Mouse (Mus musculus) thymus, postnatal 36 days (tissue): Measurements from ENCODE around the gene Mxra7.

Experiments used
- DNase-seq, 2 experiments: peaks; one replicate each; pipeline ENCODE4 v3.0.0; 2022; ENCODE audit warnings: mixed read lengths in 2 of 2

Mxra7 gene

DNA sequence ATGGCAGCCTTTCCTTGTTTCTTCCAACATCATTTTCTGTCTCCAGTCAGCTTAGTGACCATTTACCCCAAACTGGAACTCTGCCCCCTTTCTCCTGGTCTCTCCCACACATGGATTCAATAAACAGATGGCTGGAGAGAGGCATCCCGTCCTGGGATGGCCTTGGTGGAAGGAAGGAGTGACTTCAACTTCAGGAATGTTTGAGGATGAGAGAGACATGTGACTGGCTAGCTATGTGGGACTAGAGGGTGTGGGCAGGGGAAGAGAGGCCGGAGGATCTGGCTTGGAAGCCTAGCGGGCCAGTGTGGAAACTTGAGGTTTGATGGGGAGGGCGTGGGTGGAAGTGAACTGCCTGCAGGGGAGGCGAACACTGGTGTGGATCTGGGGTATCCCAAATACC lies 11.1 kb downstream of the Mxra7 start:
- no peak for DNase-seq

- DNase-seq = no peak
These were observed 12.9 kb downstream of the Mxra7 start for GRCm38 (mm10) chr11:116814884-116815415.

DNA sequence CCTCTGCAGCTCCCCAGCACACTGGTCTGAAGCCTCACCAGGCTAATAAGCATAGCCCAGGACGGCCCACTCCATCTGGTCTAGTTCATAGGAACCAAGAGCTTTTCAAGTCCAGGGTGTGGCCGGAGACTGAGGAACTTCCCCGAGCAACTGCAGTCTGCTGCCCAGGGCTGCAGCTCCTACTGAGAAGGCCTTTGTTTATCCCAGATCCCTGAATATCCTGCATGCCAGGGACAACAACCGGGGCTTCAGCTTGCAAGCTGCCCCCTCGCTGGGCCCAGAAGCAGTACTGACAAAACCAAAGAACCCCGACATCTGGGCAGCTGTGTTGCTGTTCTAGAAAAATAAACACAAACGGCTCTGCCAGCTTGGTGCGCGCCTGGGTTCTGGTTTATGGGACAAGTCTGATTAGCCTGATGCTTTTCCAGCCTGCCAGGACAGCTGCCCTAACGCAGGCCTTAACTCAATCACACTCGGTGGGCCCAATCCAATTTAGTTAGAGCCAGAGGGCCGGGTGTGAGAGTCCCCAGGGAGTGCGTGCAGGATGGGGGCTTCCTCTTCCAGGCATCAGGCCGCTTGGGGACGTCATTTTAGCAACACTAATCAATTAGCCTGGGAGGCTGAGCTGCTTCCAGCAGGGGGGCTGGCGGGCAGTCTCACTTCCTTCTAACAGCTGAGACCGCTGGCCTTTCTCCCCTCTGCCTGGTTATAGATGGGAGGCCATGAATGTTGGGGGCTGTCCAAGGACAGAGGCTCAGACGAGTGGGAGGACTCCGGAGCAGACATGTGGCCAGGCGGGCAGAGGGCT lies 13.6 kb downstream of the Mxra7 start:
- DNase-seq = no peak

- no peak for DNase-seq
These were observed 14.2 kb downstream of the Mxra7 start for GRCm38 (mm10) chr11:116813610-116814009.

GRCm38 (mm10) chr11:116812793-116813529 lies 14.9 kb downstream of the Mxra7 start:
- DNase-seq = no peak

- DNase-seq = peak; percentile 48 to 65
These were observed 16.6 kb downstream of the Mxra7 start for GRCm38 (mm10) chr11:116810983-116811901.

GRCm38 (mm10) chr11:116810528-116810927 lies 17.3 kb downstream of the Mxra7 start:
- DNase-seq = no peak

DNA sequence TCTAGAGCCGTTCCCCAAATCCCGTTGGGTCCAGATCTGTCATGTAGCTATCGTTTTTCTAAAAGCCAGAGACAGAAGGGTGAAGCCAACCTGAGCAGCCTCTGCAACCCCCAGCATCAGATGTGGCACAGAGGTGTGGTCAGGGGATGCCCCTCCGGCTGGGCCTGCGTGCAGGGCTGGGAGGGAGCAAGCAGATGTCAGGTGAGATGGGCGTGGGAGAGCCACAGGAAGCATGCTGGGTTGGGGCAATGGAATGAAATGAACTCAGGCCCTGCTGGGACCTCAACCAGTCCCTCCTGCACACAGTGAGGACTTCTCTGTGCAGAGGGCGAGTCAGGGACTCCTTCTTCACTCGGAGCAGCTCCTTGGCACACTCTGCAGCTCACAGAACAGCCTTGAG lies 18.3 kb downstream of the Mxra7 start:
- no peak for DNase-seq

DNA sequence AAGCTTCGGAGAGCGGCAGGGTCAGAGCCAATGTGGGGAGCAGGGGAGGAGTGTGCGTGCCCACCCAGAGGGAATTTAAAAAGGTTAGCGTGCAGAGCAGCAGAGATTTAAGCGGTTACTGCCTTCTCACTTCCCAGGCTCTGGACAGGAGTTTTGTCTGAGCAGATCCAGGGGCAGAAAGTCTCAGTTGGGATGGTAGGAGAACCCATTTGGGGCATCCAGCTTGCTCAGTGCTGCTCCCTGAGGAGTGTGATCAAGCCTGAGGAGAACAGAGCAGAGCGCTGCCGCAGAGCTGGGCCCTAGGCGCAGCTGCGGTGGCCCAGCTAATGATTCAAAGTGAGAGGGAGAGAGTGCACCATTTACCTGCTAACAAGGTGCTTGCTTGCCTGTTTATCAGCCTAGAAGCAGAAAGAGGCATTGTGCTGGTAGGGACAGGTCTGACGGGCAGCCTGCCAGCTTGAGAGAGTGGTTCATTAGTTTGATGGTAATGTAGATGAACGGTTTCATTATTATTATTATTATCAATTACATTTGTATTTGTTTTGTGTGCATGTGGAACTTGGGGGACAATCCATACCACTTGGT lies 18.9 kb downstream of the Mxra7 start:
- no peak for DNase-seq

DNA sequence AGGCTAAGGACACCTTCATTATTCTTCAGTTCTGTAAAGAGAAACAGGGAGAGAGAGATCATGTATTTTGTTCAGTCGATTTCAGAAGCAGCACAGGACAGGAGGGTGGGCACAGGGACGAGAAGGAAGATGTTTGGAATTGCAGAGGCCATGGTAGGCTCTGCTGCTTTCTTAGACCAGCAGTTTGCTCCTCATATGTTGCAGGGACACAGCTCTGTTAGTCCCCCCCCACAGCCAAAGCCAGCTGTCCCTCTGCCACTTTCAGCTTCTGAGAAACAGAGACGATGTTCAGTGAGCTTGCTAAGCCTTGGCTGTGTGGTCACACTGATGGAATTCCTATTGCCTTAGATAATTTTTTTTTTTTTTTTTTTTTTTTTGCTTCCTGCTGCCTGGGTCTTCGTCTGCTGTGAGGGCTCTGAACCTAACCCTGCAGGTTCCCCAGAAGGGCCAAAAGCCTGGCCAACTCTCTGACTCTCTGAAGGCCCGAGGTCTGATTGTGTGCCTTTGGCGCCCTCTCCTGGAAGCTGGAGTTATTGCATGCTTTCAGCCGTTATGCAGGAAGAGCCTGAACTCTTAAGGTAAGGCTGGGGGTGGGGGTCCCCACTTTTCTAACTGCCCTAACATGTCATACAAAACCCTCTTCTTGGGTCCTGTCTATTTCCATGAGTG lies 19.8 kb downstream of the Mxra7 start:
- DNase-seq = peak; percentile 78 to 81

- DNase-seq = no peak
These were observed 20.3 kb downstream of the Mxra7 start for GRCm38 (mm10) chr11:116807526-116807925.

DNA sequence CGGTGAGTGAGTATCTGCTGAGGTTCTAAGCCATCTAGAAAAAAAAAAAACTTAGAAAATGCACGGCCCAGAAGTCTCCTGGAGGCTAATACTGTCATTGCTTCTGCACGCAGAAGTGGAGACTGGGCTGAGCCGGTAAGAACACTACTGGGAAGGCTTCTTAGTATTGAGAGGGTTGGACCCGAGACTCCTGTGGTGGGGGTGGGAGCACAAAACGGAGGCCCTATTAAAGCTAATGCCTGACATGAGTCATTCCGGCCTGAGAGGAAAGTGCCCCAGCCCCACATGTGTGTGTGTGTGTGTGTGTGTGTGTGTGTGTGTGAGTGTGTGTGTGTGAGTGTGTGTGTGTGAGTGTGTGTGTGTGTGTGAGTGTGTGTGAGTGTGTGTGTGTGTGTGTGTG lies 20.7 kb downstream of the Mxra7 start:
- no peak for DNase-seq

DNA sequence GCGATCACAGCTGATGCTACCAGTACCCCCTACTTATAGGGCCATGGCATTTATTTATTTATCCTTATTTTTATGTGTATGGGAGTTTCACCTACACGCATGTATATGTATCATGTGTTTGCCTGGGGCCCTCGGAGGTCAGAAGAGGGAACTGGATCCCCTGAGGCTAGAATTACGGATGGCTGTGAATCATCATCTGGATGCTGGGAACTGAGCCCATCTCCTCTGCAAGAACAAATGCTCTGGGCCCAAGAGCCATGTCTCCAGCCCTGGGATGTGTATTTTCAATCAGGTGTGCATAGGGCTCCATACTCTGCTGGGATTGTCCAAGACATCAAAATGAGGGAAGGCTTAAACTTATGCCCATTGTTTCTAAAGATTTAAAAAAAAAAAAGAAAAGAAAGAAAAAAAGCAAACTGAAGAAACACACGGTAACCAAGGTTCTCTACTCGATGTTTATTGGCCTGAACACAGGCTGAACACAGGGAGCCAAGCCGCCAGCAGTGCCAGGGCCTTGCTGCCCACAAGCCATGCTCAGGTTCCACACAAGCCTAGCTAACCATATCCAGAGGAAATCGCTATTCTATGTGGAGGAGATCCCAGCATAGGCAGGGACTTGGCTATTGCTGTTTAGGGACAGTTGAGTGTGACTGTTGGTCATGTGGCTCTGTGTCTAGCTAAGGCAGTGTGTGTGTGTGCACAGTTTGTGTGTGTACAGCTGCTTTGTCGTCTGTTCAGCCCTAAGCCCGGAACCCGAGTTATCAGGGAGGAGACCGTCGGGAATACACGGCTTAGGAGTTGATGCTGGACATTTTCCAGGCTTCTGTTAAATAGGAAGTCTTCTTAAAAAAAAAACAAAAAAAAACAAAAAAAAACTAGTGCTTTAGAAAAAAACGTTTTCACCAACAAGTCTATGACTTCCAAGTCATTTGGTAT lies 21.4 kb downstream of the Mxra7 start:
- DNase-seq = no peak

GRCm38 (mm10) chr11:116802709-116803108 lies 25.1 kb downstream of the Mxra7 start:
- DNase-seq = no peak

DNA sequence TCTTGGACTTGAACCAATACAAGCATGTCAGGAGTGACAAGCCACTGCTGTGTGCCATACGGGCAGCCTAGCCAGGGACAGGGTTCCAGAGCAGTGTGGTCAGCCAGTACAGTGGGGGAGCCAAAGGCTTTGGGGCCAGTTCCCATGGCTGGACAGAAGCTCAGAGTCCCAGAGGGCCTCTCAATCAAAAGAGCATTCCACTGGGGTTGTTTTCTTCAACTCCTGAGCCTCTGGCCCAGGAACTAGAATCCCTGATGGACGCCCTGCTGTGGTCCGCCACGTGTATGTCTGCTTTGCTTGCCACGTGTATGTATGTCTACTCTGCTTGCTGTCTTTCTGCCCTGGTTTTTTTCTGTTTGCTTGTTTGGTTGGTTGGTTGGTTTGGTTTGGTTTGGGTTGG lies 26.7 kb downstream of the Mxra7 start:
- DNase-seq = no peak

DNA sequence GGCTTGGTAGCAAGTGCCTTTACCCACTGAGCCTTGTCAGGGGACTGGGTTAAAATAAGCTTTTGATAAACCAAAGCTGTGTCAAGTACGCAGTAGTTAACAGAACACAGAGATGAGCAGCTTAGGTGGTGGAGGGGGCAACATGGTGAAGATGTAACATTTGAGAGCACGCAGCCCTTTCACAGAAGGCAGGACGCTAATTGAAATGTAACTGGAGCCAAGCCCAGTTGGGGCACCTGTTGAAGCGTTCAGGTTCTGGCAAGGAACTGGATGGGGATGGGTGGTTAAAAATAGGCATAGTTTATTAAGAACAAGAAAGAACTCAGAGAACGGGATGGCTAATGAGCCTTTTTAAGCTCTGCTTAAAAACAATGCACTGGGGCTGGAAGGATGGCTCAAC lies 28.5 kb downstream of the Mxra7 start:
- no peak for DNase-seq

GRCm38 (mm10) chr11:116784221-116784620 lies 43.6 kb downstream of the Mxra7 start:
- no peak for DNase-seq

GRCm38 (mm10) chr11:116782737-116783145 lies 45.1 kb downstream of the Mxra7 start:
- DNase-seq = peak; percentile 66 to 79

- no peak for DNase-seq
These were observed 52.4 kb downstream of the Mxra7 start, which contains the start of gene St6galnac1 for GRCm38 (mm10) chr11:116775407-116775806. St6galnac1 (minus strand) TSS chr11:116775507.

- no peak for DNase-seq
These were observed 54.6 kb downstream of the Mxra7 start for GRCm38 (mm10) chr11:116773205-116773604.

- DNase-seq = no peak
These were observed 58.0 kb downstream of the Mxra7 start for GRCm38 (mm10) chr11:116769873-116770272.
